Mouse (Mus musculus) kidney, embryonic 16.5 days (tissue): ENCODE measurements at regions not wholly inside any gene's neighbourhood (a gene's known extent, or its start where the extent isn't known, plus 50 kb on each side); places are given as distances from the start of the nearest gene placed in this dataset.
A peak's percentile ranks its signal among the peaks of the same experiment; 100 is the strongest.

ENCODE experiments used
- ATAC-seq: fragments of 200-750 bp; cut with Nextera tagmentation; 2 replicates; pipeline ENCODE4 v1.8.0; 2017; ENCODE audit warnings: moderate TSS enrichment; ENCODE audit not compliant: low FRiP score, low TSS enrichment
- H3K27ac ChIP-seq: fragments of 300-500 bp; sonication (generic); 2 replicates; pipeline ENCODE4 v1.5.1; 2014; ENCODE audit warnings: low read length
- H3K27me3 ChIP-seq: fragments of 300-500 bp; sonication (generic); 2 replicates; pipeline ENCODE4 v1.6.1; 2014; ENCODE audit warnings: low read length, control low read depth, mixed read lengths; ENCODE audit not compliant: insufficient read depth
- H3K36me3 ChIP-seq: fragments of 300-500 bp; sonication (generic); 2 replicates; pipeline ENCODE4 v1.6.1; 2014; ENCODE audit warnings: low read length, control low read depth, mixed read lengths; ENCODE audit not compliant: insufficient read depth
- H3K4me1 ChIP-seq: fragments of 300-500 bp; sonication (generic); 2 replicates; pipeline ENCODE4 v1.6.1; 2014; ENCODE audit warnings: low read length, control low read depth, mixed read lengths; ENCODE audit not compliant: insufficient read depth
- H3K4me2 ChIP-seq: fragments of 300-500 bp; sonication (generic); replicated peaks from 2 replicates; pipeline ENCODE4 v1.6.1; 2014; ENCODE audit warnings: low read depth, low read length
- H3K4me3 ChIP-seq: fragments of 300-500 bp; sonication (generic); 2 replicates; pipeline ENCODE4 v1.5.1; 2014; ENCODE audit warnings: mild to moderate bottlenecking, low read length
- H3K9ac ChIP-seq: fragments of 300-500 bp; sonication (generic); replicated peaks from 2 replicates; pipeline ENCODE4 v1.6.1; 2014; ENCODE audit warnings: low read length
- H3K9me3 ChIP-seq: fragments of 300-500 bp; sonication (generic); 2 replicates; pipeline ENCODE4 v1.6.1; 2016; ENCODE audit warnings: low read length, control low read depth
- WGBS: fragments of 180-500 bp; shearing (Covaris S2); extraction: QIAGEN DNeasy Blood & Tissue Kit; methylation state at CpG from one replicate; pipeline ENCODE4 v1.1.7; 2014; 5-methylcytosine and 5-hydroxymethylcytosine counted together

- no peak for ATAC-seq
- H3K9me3 ChIP-seq = no peaks in the 10 kb centered on the region
- no peak overlapping the region for H3K4me3 ChIP-seq
- WGBS = 49% methylated on average over 10 of the region's 10 CpGs
- no peak overlapping the region for H3K9ac ChIP-seq
- peaks cover 8% of the 10 kb centered on the region; the same call in 1 of the 2 replicates for H3K4me1 ChIP-seq
- H3K36me3 ChIP-seq = no peaks in the 10 kb centered on the region
- no peaks in the 10 kb centered on the region for H3K27me3 ChIP-seq
- no peak overlapping the region for H3K4me2 ChIP-seq
- H3K27ac ChIP-seq = peak overlapping the region; percentile 73; the same call in 1 of the 2 replicates
Observed at GRCm38 (mm10) chr10:66865010-66865582, 230.8 kb upstream of the Jmjd1c start.

DNA sequence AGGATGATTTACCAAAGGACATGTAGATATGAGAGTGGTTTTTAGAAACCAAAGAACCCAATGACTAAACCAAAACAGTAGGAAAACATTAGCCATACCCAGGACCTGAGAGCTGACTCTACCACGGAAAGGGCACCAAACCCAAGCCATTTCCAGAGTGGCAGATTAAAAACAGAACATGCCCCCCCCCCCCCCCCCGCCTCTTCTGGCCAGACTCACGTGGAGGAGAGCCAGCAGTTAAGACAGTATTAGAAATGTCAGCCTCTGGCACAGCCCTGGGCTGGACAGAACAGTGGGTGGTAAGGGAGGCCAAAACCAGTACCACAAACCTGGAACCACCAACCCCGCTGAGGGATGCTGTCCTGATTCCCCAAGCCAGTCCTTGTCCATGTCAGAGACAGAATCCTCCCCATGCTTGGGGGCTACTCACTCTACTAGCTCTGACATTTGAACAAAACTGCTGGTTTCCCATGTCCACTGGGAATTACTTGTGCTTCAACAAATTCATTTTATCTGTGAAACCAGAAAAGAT is 224.7 kb upstream of the Jmjd1c start:
- H3K27ac ChIP-seq = no peak overlapping the region
- 85% methylated on average over 4 of the region's 4 CpGs for WGBS
- no peak overlapping the region for H3K9ac ChIP-seq
- H3K4me2 ChIP-seq = no peak overlapping the region
- no peaks in the 10 kb centered on the region for H3K36me3 ChIP-seq
- no peak for ATAC-seq
- no peak overlapping the region for H3K4me3 ChIP-seq
- no peaks in the 10 kb centered on the region for H3K4me1 ChIP-seq
- H3K27me3 ChIP-seq = no peaks in the 10 kb centered on the region
- no peaks in the 10 kb centered on the region for H3K9me3 ChIP-seq

GRCm38 (mm10) chr10:66871673-66872072 is 224.3 kb upstream of the Jmjd1c start:
- ATAC-seq = no peak
- no peak overlapping the region for H3K4me3 ChIP-seq
- no peaks in the 10 kb centered on the region for H3K9me3 ChIP-seq
- H3K9ac ChIP-seq = no peak overlapping the region
- H3K27ac ChIP-seq = no peak overlapping the region
- no peaks in the 10 kb centered on the region for H3K27me3 ChIP-seq
- WGBS = 78% methylated on average over 1 of the region's 1 CpGs
- no peaks in the 10 kb centered on the region for H3K4me1 ChIP-seq
- no peak overlapping the region for H3K4me2 ChIP-seq
- no peaks in the 10 kb centered on the region for H3K36me3 ChIP-seq

GRCm38 (mm10) chr10:66873468-66873867 is 222.5 kb upstream of the Jmjd1c start:
- no peaks in the 10 kb centered on the region for H3K27me3 ChIP-seq
- H3K9me3 ChIP-seq = no peaks in the 10 kb centered on the region
- no peak overlapping the region for H3K4me2 ChIP-seq
- H3K4me1 ChIP-seq = no peaks in the 10 kb centered on the region
- H3K36me3 ChIP-seq = no peaks in the 10 kb centered on the region
- no peak overlapping the region for H3K4me3 ChIP-seq
- WGBS = 88% methylated on average over 4 of the region's 4 CpGs
- no peak overlapping the region for H3K9ac ChIP-seq
- H3K27ac ChIP-seq = no peak overlapping the region
- ATAC-seq = no peak

DNA sequence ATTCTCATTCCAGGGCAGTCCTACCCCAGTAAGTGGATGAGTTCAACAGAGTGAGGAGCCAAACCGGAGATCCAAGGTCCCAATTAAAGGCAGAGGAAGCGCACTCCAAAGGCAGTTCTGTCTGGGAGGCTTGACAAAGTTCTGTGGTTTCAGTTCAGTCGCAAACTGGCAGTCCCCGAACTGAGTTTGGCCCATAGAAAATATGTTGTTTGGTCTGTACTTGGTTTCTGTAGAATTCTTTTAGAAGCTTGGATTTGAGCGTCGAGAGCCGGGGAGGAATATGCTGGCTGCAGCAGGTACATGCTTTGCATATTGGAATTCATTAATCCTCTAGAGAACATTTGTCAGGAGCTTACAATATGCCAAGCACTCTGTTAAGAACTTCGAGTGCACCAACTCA is 216.9 kb upstream of the Jmjd1c start:
- H3K4me1 ChIP-seq = no peaks in the 10 kb centered on the region
- no peak overlapping the region for H3K27ac ChIP-seq
- ATAC-seq = no peak
- H3K4me2 ChIP-seq = no peak overlapping the region
- H3K27me3 ChIP-seq = no peaks in the 10 kb centered on the region
- no peak overlapping the region for H3K4me3 ChIP-seq
- WGBS = 83% methylated on average over 8 of the region's 8 CpGs
- H3K9me3 ChIP-seq = no peaks in the 10 kb centered on the region
- H3K9ac ChIP-seq = no peak overlapping the region
- no peaks in the 10 kb centered on the region for H3K36me3 ChIP-seq

DNA sequence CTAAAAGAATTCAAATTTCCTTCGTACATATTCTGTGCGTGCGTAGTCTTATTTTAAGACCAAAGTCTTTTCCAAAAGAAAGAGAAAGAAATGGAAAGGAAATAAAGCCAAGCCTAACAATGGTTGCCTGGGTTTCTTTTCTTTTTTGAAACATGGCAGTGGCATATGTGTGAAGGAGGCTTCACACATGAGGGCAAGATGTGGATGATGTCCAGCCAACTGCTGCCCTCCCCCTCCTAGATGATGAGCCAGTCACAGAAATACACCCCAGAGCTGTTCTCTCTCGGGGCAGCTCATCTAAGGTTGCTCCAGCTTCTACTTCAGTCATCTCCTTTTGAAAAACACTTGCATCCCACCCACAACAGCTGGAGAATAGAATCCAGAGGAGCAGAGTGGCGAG is 213.1 kb upstream of the Jmjd1c start:
- no peak overlapping the region for H3K27ac ChIP-seq

GRCm38 (mm10) chr10:66885575-66885974 is 210.3 kb upstream of the Jmjd1c start:
- Histone ChIP-seq H3K9me3 (0 out of 2 replicates have a peak, but pooled peaks cover 2% of the 10 kb centered on the region), H3K27ac (no peak overlapping the region), H3K36me3 (no peaks in the 10 kb centered on the region), H3K4me1 (no peaks in the 10 kb centered on the region), H3K9ac (no peak overlapping the region), H3K4me3 (no peak overlapping the region), H3K4me2 (no peak overlapping the region), H3K27me3 (no peaks in the 10 kb centered on the region)
- ATAC-seq = no peak
- 55% methylated on average over 5 of the region's 5 CpGs for WGBS

More for the DNA sequence above, 213.1 kb upstream of the Jmjd1c start:
- Histone ChIP-seq H3K36me3 (no peaks in the 10 kb centered on the region), H3K9me3 (0 out of 2 replicates have a peak, but pooled peaks cover 2% of the 10 kb centered on the region), H3K9ac (no peak overlapping the region), H3K4me3 (no peak overlapping the region), H3K4me2 (no peak overlapping the region), H3K27me3 (no peaks in the 10 kb centered on the region), H3K4me1 (no peaks in the 10 kb centered on the region)
- WGBS = 86% methylated on average over 5 of the region's 5 CpGs
- no peak for ATAC-seq

GRCm38 (mm10) chr10:66889786-66890555 is 206.0 kb upstream of the Jmjd1c start:
- Histone ChIP-seq H3K4me2 (no peak overlapping the region), H3K27ac (no peak overlapping the region), H3K4me3 (no peak overlapping the region), H3K9ac (no peak overlapping the region), H3K36me3 (no peaks in the 10 kb centered on the region), H3K9me3 (peaks cover 2% of the 10 kb centered on the region; the same call in 1 of the 2 replicates), H3K4me1 (no peaks in the 10 kb centered on the region), H3K27me3 (no peaks in the 10 kb centered on the region)
- 82% methylated on average over 12 of the region's 12 CpGs for WGBS
- no peak for ATAC-seq

- no peak overlapping the region for H3K4me2 ChIP-seq
- no peak for ATAC-seq
- no peaks in the 10 kb centered on the region for H3K4me1 ChIP-seq
- no peak overlapping the region for H3K9ac ChIP-seq
- no peaks in the 10 kb centered on the region for H3K27me3 ChIP-seq
- WGBS = 96% methylated on average over 1 of the region's 1 CpGs
- no peak overlapping the region for H3K4me3 ChIP-seq
- H3K27ac ChIP-seq = no peak overlapping the region
- H3K9me3 ChIP-seq = peaks cover under 1% of the 10 kb centered on the region; the same call in 1 of the 2 replicates
- H3K36me3 ChIP-seq = no peaks in the 10 kb centered on the region
Observed at GRCm38 (mm10) chr10:66891811-66892210, 204.1 kb upstream of the Jmjd1c start.

GRCm38 (mm10) chr10:66893836-66894235 is 202.1 kb upstream of the Jmjd1c start:
- WGBS = 89% methylated on average over 14 of the region's 14 CpGs
- Histone ChIP-seq H3K36me3 (no peaks in the 10 kb centered on the region), H3K9me3 (no peaks in the 10 kb centered on the region; the same call in 1 of the 2 replicates), H3K4me3 (no peak overlapping the region), H3K27ac (no peak overlapping the region), H3K27me3 (no peaks in the 10 kb centered on the region), H3K9ac (no peak overlapping the region), H3K4me2 (no peak overlapping the region), H3K4me1 (no peaks in the 10 kb centered on the region)
- no peak for ATAC-seq
